Mouse (Mus musculus): ENCODE results near the gene Itsn1.

DNA sequence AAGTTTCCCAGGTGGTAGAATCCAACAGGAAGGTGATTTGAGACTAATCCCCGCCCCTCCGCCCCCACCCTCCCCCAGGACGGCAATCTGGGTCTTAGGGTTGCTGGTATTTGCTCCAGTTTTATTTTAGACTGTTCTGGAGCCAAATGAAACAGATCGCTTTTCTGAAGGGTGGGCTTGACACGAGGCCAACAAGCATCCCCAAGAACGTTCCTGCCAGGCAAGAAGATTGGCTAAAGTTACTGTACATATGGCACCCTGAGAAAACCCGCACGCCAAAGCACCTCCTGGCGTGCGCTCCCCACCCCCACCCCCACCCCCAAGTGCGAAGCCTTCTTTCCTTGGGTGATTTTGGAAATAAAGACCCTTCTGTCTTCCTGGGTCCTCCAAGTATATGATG, 178.1 kb downstream of the Itsn1 start:
- no peak for TF ChIP-seq EP300 (optimal IDR thresholded peaks at IDR 0.05)
- no peak for TF ChIP-seq CTCF (IDR thresholded peaks at IDR 0.05; ENCODE audit: low read depth)
